Mouse (Mus musculus) E14TG2a.4 (cell line): ENCODE results near the gene Nav3.

Experiments used
- H3K27me3 ChIP-seq: 2 replicates; pipeline ENCODE4 v1.6.1; 2014; ENCODE audit warnings: low read length, control low read depth; ENCODE audit not compliant: insufficient read depth
- H3K36me3 ChIP-seq: 2 replicates; pipeline ENCODE4 v1.6.1; 2014; ENCODE audit warnings: low read length, control low read depth; ENCODE audit not compliant: insufficient read depth
- H3K4me1 ChIP-seq: replicated peaks from 2 replicates; pipeline ENCODE4 v1.6.1; 2014; ENCODE audit warnings: low read depth, low read length, control low read depth
- H3K4me3 ChIP-seq: replicated peaks from 2 replicates; pipeline ENCODE4 v1.5.1; 2014; ENCODE audit warnings: mild to moderate bottlenecking, low read length
- H3K9me3 ChIP-seq: 2 replicates; pipeline ENCODE4 v1.6.1; 2014; ENCODE audit warnings: low read length, control low read depth
- CTCF ChIP-seq: conservative IDR thresholded peaks from 2 replicates; pipeline ENCODE4 v1.5.1; 2014; ENCODE audit warnings: low read length
- NANOG ChIP-seq: IDR thresholded peaks from 2 replicates; pipeline ENCODE4 v1.6.1; 2014; ENCODE audit warnings: borderline replicate concordance, low read length, mixed read lengths
- POU5F1 ChIP-seq: IDR thresholded peaks from 2 replicates; pipeline ENCODE4 v1.6.1; 2014; ENCODE audit warnings: low read length, borderline replicate concordance

Nav3 gene

GRCm38 (mm10) chr10:110322082-110322632 is 133.8 kb downstream of the Nav3 start:
- TF ChIP-seq POU5F1 (no peak), NANOG (no peak), CTCF (no peak)
- H3K4me3 ChIP-seq = no peak overlapping the region
- no peaks in the 10 kb centered on the region for H3K4me1 ChIP-seq
- H3K9me3 ChIP-seq = no peaks in the 10 kb centered on the region
- H3K27me3 ChIP-seq = no peaks in the 10 kb centered on the region
- no peaks in the 10 kb centered on the region for H3K36me3 ChIP-seq

DNA sequence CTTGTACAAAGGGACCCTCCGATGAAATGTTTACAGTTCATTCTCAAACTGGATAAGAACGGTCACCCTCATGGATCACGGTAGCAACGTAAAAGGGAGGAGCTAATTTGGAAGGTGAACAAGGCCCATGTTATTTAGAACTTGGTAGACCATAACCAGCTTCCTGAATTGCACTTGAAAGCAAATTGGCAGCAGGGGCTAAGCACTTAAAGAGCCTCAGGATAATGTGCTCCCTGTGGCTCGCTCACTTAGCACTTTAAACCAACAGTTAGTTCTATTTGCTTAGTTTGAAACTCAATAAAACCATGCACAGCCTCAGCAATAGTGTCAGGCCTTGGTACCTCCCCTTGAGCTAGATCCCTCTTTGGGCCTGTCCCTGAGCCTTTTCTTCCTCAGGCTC is 138.7 kb downstream of the Nav3 start:
- TF ChIP-seq POU5F1 (no peak), NANOG (no peak), CTCF (no peak)
- no peaks in the 10 kb centered on the region for H3K36me3 ChIP-seq
- H3K4me1 ChIP-seq = no peaks in the 10 kb centered on the region
- no peaks in the 10 kb centered on the region for H3K27me3 ChIP-seq
- peaks cover 5% of the 10 kb centered on the region; the same call in 1 of the 2 replicates for H3K9me3 ChIP-seq
- no peak overlapping the region for H3K4me3 ChIP-seq

DNA sequence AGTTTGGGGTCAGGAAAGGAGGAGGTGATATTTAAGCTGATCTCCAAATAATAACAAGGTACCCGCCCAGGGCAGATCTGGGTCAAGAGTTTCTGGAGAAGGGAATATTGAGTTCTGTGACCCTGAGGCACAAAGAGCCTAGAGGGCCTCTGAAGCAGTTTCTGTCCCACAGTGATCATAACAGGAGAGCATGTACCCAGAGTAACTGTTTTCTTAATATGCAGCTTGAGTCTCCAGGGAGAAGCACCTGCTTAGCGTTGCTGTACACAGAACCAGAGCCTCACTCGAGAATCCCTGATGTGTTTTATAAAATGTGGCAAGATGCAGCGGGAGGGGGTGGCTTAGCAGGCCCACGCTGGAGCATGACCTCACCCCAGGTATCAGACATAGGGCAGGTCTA is 141.5 kb downstream of the Nav3 start:
- Histone ChIP-seq H3K9me3 (peaks cover 22% of the 10 kb centered on the region), H3K36me3 (no peaks in the 10 kb centered on the region), H3K4me3 (no peak overlapping the region), H3K27me3 (no peaks in the 10 kb centered on the region), H3K4me1 (no peaks in the 10 kb centered on the region)
- TF ChIP-seq CTCF (no peak), POU5F1 (no peak), NANOG (no peak)

GRCm38 (mm10) chr10:110313959-110314358 is 142.0 kb downstream of the Nav3 start:
- no peaks in the 10 kb centered on the region for H3K27me3 ChIP-seq
- H3K36me3 ChIP-seq = no peaks in the 10 kb centered on the region
- peaks cover 22% of the 10 kb centered on the region for H3K9me3 ChIP-seq
- no peaks in the 10 kb centered on the region for H3K4me1 ChIP-seq
- no peak for TF ChIP-seq CTCF
- TF ChIP-seq POU5F1 = no peak
- TF ChIP-seq NANOG = no peak
- H3K4me3 ChIP-seq = no peak overlapping the region

- Histone ChIP-seq H3K9me3 (peaks cover 22% of the 10 kb centered on the region), H3K27me3 (no peaks in the 10 kb centered on the region), H3K36me3 (no peaks in the 10 kb centered on the region), H3K4me3 (no peak overlapping the region), H3K4me1 (no peaks in the 10 kb centered on the region)
- TF ChIP-seq POU5F1 = no peak
- no peak for TF ChIP-seq CTCF
- no peak for TF ChIP-seq NANOG
These were observed 146.5 kb downstream of the Nav3 start for GRCm38 (mm10) chr10:110309511-110309910.

DNA sequence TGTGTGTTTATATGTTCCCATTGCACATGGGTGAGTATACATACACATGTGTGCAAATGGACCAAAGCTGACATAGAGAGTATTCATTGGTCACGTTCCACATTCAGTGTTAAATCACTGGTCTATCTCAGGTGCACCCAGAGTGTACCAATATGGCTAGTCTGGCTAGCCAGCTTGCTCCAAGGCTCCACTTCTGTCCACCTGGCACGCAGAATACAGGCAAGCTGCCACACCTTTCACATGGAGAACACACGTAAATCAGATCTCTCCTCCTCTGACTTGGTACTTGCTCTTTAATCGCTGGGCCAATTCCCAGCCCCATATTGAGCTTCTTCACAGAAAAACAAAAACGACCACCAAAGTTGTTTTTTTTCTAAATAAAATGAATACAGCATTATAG is 150.4 kb downstream of the Nav3 start:
- TF ChIP-seq CTCF (no peak), NANOG (no peak), POU5F1 (no peak)
- Histone ChIP-seq H3K27me3 (no peaks in the 10 kb centered on the region), H3K4me1 (no peaks in the 10 kb centered on the region), H3K9me3 (peaks cover 5% of the 10 kb centered on the region), H3K4me3 (no peak overlapping the region), H3K36me3 (no peaks in the 10 kb centered on the region)

DNA sequence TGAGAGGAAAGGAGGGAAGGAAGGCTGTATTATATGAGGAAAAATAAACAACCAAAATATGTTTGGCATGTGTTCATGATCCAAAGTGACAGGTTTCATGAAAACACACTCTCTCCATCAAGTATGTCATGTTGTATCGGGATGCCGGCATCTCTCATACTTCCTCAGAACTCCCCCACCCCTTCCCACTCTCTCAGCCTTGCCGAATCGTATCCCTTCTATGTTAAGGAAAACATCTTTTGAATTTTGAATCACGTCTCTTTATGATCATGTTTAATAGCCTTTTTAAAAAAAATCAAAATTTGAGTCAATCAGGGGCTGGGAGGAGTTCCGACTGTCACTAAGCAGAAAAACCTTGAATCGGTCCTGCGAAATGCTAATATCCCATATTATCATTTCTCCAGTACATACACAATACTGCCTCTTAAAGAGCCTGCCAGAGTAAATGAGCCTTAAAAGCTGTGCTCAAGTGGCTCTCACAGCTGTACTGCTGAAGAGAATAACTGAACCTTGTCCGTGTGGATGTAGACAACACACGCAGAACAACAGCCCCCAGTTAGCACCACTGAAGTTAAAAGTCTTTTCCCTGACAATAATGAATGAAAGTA is 165.9 kb downstream of the Nav3 start:
- Histone ChIP-seq H3K4me1 (no peaks in the 10 kb centered on the region), H3K27me3 (no peaks in the 10 kb centered on the region), H3K9me3 (no peaks in the 10 kb centered on the region), H3K4me3 (no peak overlapping the region), H3K36me3 (no peaks in the 10 kb centered on the region)
- TF ChIP-seq CTCF (no peak), NANOG (no peak), POU5F1 (no peak)

DNA sequence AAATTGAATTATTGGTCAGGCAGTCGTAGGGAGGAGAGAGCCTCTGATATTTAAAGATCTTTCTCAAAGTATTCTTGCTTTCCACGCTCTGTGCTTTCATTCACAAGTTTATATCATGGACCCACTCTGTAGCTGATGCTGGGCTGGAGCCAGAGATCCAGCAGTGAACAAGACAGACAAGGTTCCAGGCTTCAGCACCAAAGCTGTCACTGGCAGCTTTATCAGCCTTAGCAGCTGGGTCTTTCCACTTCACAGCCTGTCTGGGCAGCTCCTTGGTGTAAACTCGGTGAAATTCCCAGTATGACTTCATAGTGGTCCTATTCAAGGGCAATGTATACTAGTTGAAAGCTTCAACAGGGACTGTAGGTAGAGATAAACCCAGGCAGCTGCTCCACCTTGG is 172.1 kb downstream of the Nav3 start:
- H3K27me3 ChIP-seq = no peaks in the 10 kb centered on the region
- no peaks in the 10 kb centered on the region for H3K9me3 ChIP-seq
- H3K4me3 ChIP-seq = no peak overlapping the region
- H3K36me3 ChIP-seq = no peaks in the 10 kb centered on the region
- no peaks in the 10 kb centered on the region for H3K4me1 ChIP-seq
- TF ChIP-seq NANOG (no peak), POU5F1 (no peak), CTCF (no peak)

DNA sequence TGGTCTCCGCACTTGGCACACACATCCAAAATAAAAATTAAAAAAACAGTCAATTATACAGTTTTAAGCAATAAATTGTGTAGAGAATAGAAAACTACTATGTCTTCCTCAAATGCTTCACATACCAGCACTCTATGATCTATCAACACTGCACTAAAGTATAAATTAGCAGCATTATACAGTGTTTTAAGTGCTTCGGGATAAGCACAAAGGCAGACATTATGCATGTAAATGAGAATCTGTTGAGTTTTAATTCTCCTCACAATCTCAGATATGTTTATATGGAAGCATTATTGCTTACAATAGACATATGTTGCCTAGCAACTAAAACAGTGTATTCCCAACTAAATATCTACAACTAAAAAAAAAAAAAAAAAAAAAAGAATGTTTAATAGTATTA is 183.2 kb downstream of the Nav3 start:
- Histone ChIP-seq H3K4me1 (no peaks in the 10 kb centered on the region), H3K36me3 (no peaks in the 10 kb centered on the region), H3K4me3 (no peak overlapping the region), H3K27me3 (no peaks in the 10 kb centered on the region), H3K9me3 (no peaks in the 10 kb centered on the region)
- TF ChIP-seq NANOG = no peak
- no peak for TF ChIP-seq CTCF
- TF ChIP-seq POU5F1 = no peak
